Mouse (Mus musculus) heart, postnatal 36 days (tissue): Measurements from ENCODE around the gene Flrt1. TPM values are rescaled to one million over a fixed set of nuclear protein-coding genes. Genes with fewer than 3 reads are reported as not detected.

ENCODE experiments used
- DNase-seq, 2 experiments: peaks; one replicate each; pipeline ENCODE4 v3.0.0; 2021 to 2022
- intact Hi-C: fragments of 180-260 bp; cut with DNase I; formaldehyde crosslinking; loops from one replicate; pipeline ENCODE4 v1.15.1; 2025
- total RNA-seq, 2 experiments: library from RNA; stranded (reverse); gene quantifications; 2 replicates each; pipeline ENCODE4 v1.2.3; 2021

The Flrt1 gene
- total RNA-seq, 2 experiments from 2014 or later = 0.84 to 1.00 TPM

DNA sequence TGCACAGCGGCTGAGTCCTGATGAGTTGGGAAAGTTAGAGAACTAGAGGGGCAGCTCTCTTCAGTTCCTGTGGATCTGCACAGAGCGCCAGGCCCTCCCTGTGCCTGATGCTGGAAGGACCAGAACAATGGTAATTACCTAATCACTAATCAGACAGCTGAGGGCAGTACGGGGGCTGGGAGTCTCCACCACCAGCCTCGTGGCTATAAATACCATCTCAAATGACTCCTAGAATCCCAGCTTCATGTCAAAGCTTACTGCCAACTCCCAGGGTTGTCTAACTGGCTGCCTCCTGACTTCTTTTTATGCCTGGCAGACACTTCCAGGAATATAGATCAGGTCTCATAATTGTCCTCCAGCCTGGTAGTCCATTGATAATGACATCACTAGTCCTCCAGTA lies 60.8 kb downstream of the Flrt1 start:
- intact Hi-C loops = no loop called here
- no peak for DNase-seq

DNA sequence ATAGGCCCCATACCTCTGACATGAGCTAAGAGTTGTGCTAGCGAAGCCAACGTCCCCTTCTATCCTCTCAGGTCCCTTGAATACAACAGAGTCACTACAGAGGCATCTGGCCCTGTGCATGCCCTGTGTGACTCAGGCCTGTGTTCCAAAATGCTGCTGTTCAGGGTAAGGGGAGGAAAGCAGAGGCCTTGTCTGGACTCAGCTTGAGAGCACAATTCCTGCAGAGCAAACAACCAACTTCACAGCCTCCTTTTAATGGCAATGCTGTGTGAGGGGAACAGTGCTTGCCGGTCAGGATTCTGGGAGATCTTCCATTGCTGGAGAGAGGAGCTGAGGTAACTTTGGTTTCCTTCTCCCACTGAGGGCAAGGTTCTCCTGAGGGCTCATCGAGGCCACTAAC lies 61.2 kb downstream of the Flrt1 start:
- no peak for DNase-seq
- intact Hi-C loops = no loop called here

Other genes with a start within 250 kb of the Flrt1 start
- under 1 TPM; 0.69 to 0.92 TPM for gene Ccdc88b, start 247.5 kb downstream of the Flrt1 start, total RNA-seq
- 10 to 100 TPM; 27.8 to 30.3 TPM for gene Trmt112, start 196.0 kb downstream of the Flrt1 start, total RNA-seq
- 100 to 1,000 TPM; 693 to 776 TPM for gene Prdx5, start 195.6 kb downstream of the Flrt1 start, total RNA-seq
- 100 to 1,000 TPM; 146 to 154 TPM for gene Esrra, start 183.9 kb downstream of the Flrt1 start, total RNA-seq
- gene Catsperz, start 180.3 kb downstream of the Flrt1 start, total RNA-seq = not detected
- not detected for gene Kcnk4, start 171.2 kb downstream of the Flrt1 start, total RNA-seq
- 10 to 100 TPM; 22.0 to 24.7 TPM for gene Bad, start 163.9 kb downstream of the Flrt1 start, total RNA-seq
- 10 to 100 TPM; 37.3 to 39.1 TPM for gene Gpr137, start 163.2 kb downstream of the Flrt1 start, total RNA-seq
- 10 to 100 TPM; 77.3 to 95.8 TPM for gene Ppp1r14b, start 130.8 kb downstream of the Flrt1 start, total RNA-seq
- 10 to 100 TPM; 17.0 to 18.5 TPM for gene Plcb3, start 129.3 kb downstream of the Flrt1 start, total RNA-seq
- gene Fkbp2, start 125.2 kb downstream of the Flrt1 start, total RNA-seq = 10 to 100 TPM; 18.8 to 20.5 TPM
- gene Vegfb, start 118.1 kb downstream of the Flrt1 start, total RNA-seq = 100 to 1,000 TPM; 438 to 444 TPM
- gene Dnajc4, start 113.2 kb downstream of the Flrt1 start, total RNA-seq = 10 to 100 TPM; 51.0 to 57.1 TPM
- 10 to 100 TPM; 27.0 to 28.9 TPM for gene Nudt22, start 109.6 kb downstream of the Flrt1 start, total RNA-seq
- gene Trpt1, start 109.6 kb downstream of the Flrt1 start, total RNA-seq = 10 to 100 TPM; 23.0 to 25.5 TPM
- 1 to 10 TPM; 4.2 to 5.9 TPM for gene Fermt3, start 86.3 kb downstream of the Flrt1 start, total RNA-seq
- gene Stip1, start 65.8 kb downstream of the Flrt1 start, total RNA-seq = 100 to 1,000 TPM in 1 of 2 experiments, 10 to 100 TPM in 1; 98.7 to 126 TPM
- gene Macrod1, start 48.9 kb downstream of the Flrt1 start, total RNA-seq = 100 to 1,000 TPM; 272 to 280 TPM
- 10 to 100 TPM; 72.2 to 72.6 TPM for gene Otub1, start 100.6 kb upstream of the Flrt1 start, total RNA-seq
- 100 to 1,000 TPM; 395 to 437 TPM for gene Cox8a, start 111.9 kb upstream of the Flrt1 start, total RNA-seq
- gene Naa40, start 135.5 kb upstream of the Flrt1 start, total RNA-seq = 10 to 100 TPM; 15.3 to 15.6 TPM
- gene Rcor2, start 161.6 kb upstream of the Flrt1 start, total RNA-seq = 1 to 10 TPM; 5.4 to 7.8 TPM
- gene Mark2, start 236.1 kb upstream of the Flrt1 start, total RNA-seq = 10 to 100 TPM; 42.8 to 51.2 TPM